Mouse (Mus musculus): ENCODE measurements at regions not wholly inside any gene's neighbourhood (a gene's known extent, or its start where the extent isn't known, plus 50 kb on each side); places are given as distances from the start of the nearest gene placed in this dataset.

GRCm38 (mm10) chr3:149287080-149287479 lies 296.7 kb upstream of the Adgrl2 start:
- no peak for DNase-seq (ENCODE audit: low read depth in 2 of 2, low spot score in 2 of 2)

GRCm38 (mm10) chr3:149284976-149285375 lies 294.6 kb upstream of the Adgrl2 start:
- DNase-seq (ENCODE audit: low read depth in 2 of 2, low spot score in 2 of 2), result no peak

- DNase-seq (ENCODE audit: low read depth in 2 of 2, low spot score in 2 of 2), result no peak
Measured at GRCm38 (mm10) chr3:149280807-149281789, 290.7 kb upstream of the Adgrl2 start.

- DNase-seq (ENCODE audit: low read depth in 2 of 2, low spot score in 2 of 2), result no peak
Measured at GRCm38 (mm10) chr3:149279338-149279737, 289.0 kb upstream of the Adgrl2 start.

GRCm38 (mm10) chr3:149277812-149278211 lies 287.5 kb upstream of the Adgrl2 start:
- DNase-seq (ENCODE audit: low read depth in 2 of 2, low spot score in 2 of 2), result no peak

- no peak for DNase-seq (ENCODE audit: low read depth in 2 of 2, low spot score in 2 of 2)
Measured at GRCm38 (mm10) chr3:149275478-149276132, 285.2 kb upstream of the Adgrl2 start.

GRCm38 (mm10) chr3:149274987-149275386 lies 284.6 kb upstream of the Adgrl2 start:
- no peak for DNase-seq (ENCODE audit: low read depth in 2 of 2, low spot score in 2 of 2)

- DNase-seq (ENCODE audit: low read depth in 2 of 2, low spot score in 2 of 2), result no peak
Measured at GRCm38 (mm10) chr3:149273993-149274692, 283.8 kb upstream of the Adgrl2 start.

GRCm38 (mm10) chr3:149270459-149270858 lies 280.1 kb upstream of the Adgrl2 start:
- DNase-seq (ENCODE audit: low read depth in 2 of 2, low spot score in 2 of 2), result no peak

GRCm38 (mm10) chr3:149262332-149262970 lies 272.1 kb upstream of the Adgrl2 start:
- no peak for DNase-seq (ENCODE audit: low read depth in 2 of 2, low spot score in 2 of 2)

GRCm38 (mm10) chr3:149261764-149262163 lies 271.4 kb upstream of the Adgrl2 start:
- no peak for DNase-seq (ENCODE audit: low read depth in 2 of 2, low spot score in 2 of 2)

GRCm38 (mm10) chr3:149258826-149259225 lies 268.5 kb upstream of the Adgrl2 start:
- no peak for DNase-seq (ENCODE audit: low read depth in 2 of 2, low spot score in 2 of 2)

GRCm38 (mm10) chr3:149256891-149257290 lies 266.5 kb upstream of the Adgrl2 start:
- DNase-seq (ENCODE audit: low read depth in 2 of 2, low spot score in 2 of 2), result no peak

- no peak for DNase-seq (ENCODE audit: low read depth in 2 of 2, low spot score in 2 of 2)
Measured at GRCm38 (mm10) chr3:149253080-149253479, 262.7 kb upstream of the Adgrl2 start.

- no peak for DNase-seq (ENCODE audit: low read depth in 2 of 2, low spot score in 2 of 2)
Measured at GRCm38 (mm10) chr3:149252144-149252543, 261.8 kb upstream of the Adgrl2 start.

GRCm38 (mm10) chr3:149247626-149247987 lies 257.3 kb upstream of the Adgrl2 start:
- DNase-seq (ENCODE audit: low read depth in 2 of 2, low spot score in 2 of 2), result no peak

GRCm38 (mm10) chr3:149246935-149247625 lies 256.7 kb upstream of the Adgrl2 start:
- DNase-seq (ENCODE audit: low read depth in 2 of 2, low spot score in 2 of 2), result no peak

GRCm38 (mm10) chr3:149239664-149240063 lies 249.3 kb upstream of the Adgrl2 start:
- DNase-seq (ENCODE audit: low read depth in 2 of 2, low spot score in 2 of 2), result no peak

- DNase-seq (ENCODE audit: low read depth in 2 of 2, low spot score in 2 of 2), result no peak
Measured at GRCm38 (mm10) chr3:149238076-149238475, 247.7 kb upstream of the Adgrl2 start.

- no peak for DNase-seq (ENCODE audit: low read depth in 2 of 2, low spot score in 2 of 2)
Measured at GRCm38 (mm10) chr3:149235183-149235582, 244.8 kb upstream of the Adgrl2 start.

Data from CD8-positive naive resting alpha-beta T cell, adult 2 months (primary cell).